Mouse (Mus musculus) heart, embryonic 14.5 days (tissue): ENCODE results near the gene Opcml. TPM values are rescaled to one million over a fixed set of nuclear protein-coding genes. Genes with fewer than 3 reads are reported as not detected.

Experiments
- ATAC-seq: fragments of 200-750 bp; cut with Nextera tagmentation; 2 replicates; pipeline ENCODE4 v1.8.0; 2017; ENCODE audit warnings: low read depth, moderate TSS enrichment; ENCODE audit not compliant: insufficient number of reproducible peaks, insufficient read depth, low FRiP score
- H3K27ac ChIP-seq, 2 experiments: fragments of 200-500 bp in 1 of 2; fragments of 300-500 bp in 1 of 2; sonication (generic) in 1 of 2; replicated peaks in 1 of 2; 2 replicates each; pipeline ENCODE4 v1.5.1; 2012 to 2014; ENCODE audit warnings: low read depth in 2 of 2, low read length in 2 of 2, control low read depth in 1 of 2, mild to moderate bottlenecking in 1 of 2, mixed read lengths in 1 of 2; ENCODE audit not compliant: control insufficient read depth in 1 of 2, insufficient read depth in 1 of 2
- H3K27me3 ChIP-seq: fragments of 300-500 bp; sonication (generic); 2 replicates; pipeline ENCODE4 v1.6.1; 2014; ENCODE audit warnings: mild to moderate bottlenecking, low read length, control low read depth; ENCODE audit not compliant: control insufficient read depth, insufficient read depth
- H3K36me3 ChIP-seq: fragments of 300-500 bp; sonication (generic); 2 replicates; pipeline ENCODE4 v1.6.1; 2014; ENCODE audit warnings: mild to moderate bottlenecking, control low read depth, low read length, mixed read lengths; ENCODE audit not compliant: control insufficient read depth, insufficient read depth
- H3K4me1 ChIP-seq, 2 experiments: fragments of 200-500 bp in 1 of 2; fragments of 300-500 bp in 1 of 2; sonication (generic) in 1 of 2; 2 replicates each; pipeline ENCODE4 v1.6.1; 2012 to 2014; ENCODE audit warnings: low read length in 2 of 2, control low read depth in 1 of 2, mixed read lengths in 1 of 2; ENCODE audit not compliant: control insufficient read depth in 2 of 2, insufficient read depth in 2 of 2
- H3K4me2 ChIP-seq: fragments of 300-500 bp; sonication (generic); 2 replicates; pipeline ENCODE4 v1.6.1; 2014; ENCODE audit warnings: mild to moderate bottlenecking, low read length
- H3K4me3 ChIP-seq, 2 experiments: fragments of 200-500 bp in 1 of 2; fragments of 300-500 bp in 1 of 2; sonication (generic) in 1 of 2; 2 replicates each; pipeline ENCODE4 v1.5.1; 2012 to 2014; ENCODE audit warnings: low read length in 2 of 2, mild to moderate bottlenecking in 2 of 2, control low read depth in 1 of 2, low read depth in 1 of 2, moderate library complexity in 1 of 2; ENCODE audit not compliant: control insufficient read depth in 1 of 2, insufficient read depth in 1 of 2
- H3K9ac ChIP-seq: fragments of 300-500 bp; sonication (generic); 2 replicates; pipeline ENCODE4 v1.6.1; 2014; ENCODE audit warnings: mild to moderate bottlenecking, low read length
- H3K9me3 ChIP-seq: fragments of 300-500 bp; sonication (generic); 2 replicates; pipeline ENCODE4 v1.6.1; 2016; ENCODE audit warnings: low read length, control low read depth; ENCODE audit not compliant: control insufficient read depth
- WGBS: fragments of 180-500 bp; shearing (Covaris S2); extraction: QIAGEN DNeasy Blood & Tissue Kit; methylation state at CpG from one replicate; pipeline ENCODE4 v1.1.7; 2014; 5-methylcytosine and 5-hydroxymethylcytosine counted together
- polyA plus RNA-seq: library from polyadenylated mRNA; unstranded; fragments of >200 nt; fragmentation: Nextera tagmentation; extraction: Ambion mirVana; gene quantifications from 2 replicates; pipeline ENCODE4 v1.2.1, GENCODE M21; 2014

The Opcml gene
- polyA plus RNA-seq, 1 experiment from 2014 or later: 1.6 TPM

- H3K9me3 ChIP-seq: no peaks in the 10 kb centered on the region
- no peaks in the 10 kb centered on the region for H3K36me3 ChIP-seq
- H3K9ac ChIP-seq: no peak overlapping the region
- H3K4me2 ChIP-seq: no peak overlapping the region
- H3K4me1 ChIP-seq: peaks cover 9 to 18% of the 10 kb centered on the region in 2 experiments
- 77% methylated on average over 9 of the region's 9 CpGs for WGBS
- H3K27ac ChIP-seq: no peak overlapping the region
- ATAC-seq: no peak
- H3K4me3 ChIP-seq: no peak overlapping the region
- H3K27me3 ChIP-seq: no peaks in the 10 kb centered on the region
These were observed 781.7 kb downstream of the Opcml start for GRCm38 (mm10) chr9:28572136-28572774.

- Histone ChIP-seq H3K27me3 (no peaks in the 10 kb centered on the region), H3K9ac (no peak overlapping the region)
These were observed 788.2 kb downstream of the Opcml start for GRCm38 (mm10) chr9:28578730-28579129.

GRCm38 (mm10) chr9:28587253-28587652, 796.7 kb downstream of the Opcml start:
- H3K36me3 ChIP-seq: no peaks in the 10 kb centered on the region
- H3K27ac ChIP-seq: no peak overlapping the region
- 49% methylated on average over 3 of the region's 3 CpGs for WGBS
- no peak for ATAC-seq
- no peaks in the 10 kb centered on the region for H3K4me1 ChIP-seq
- H3K9me3 ChIP-seq: no peaks in the 10 kb centered on the region
- no peak overlapping the region for H3K4me3 ChIP-seq
- no peak overlapping the region for H3K4me2 ChIP-seq
- no peaks in the 10 kb centered on the region for H3K27me3 ChIP-seq
- no peak overlapping the region for H3K9ac ChIP-seq

More at GRCm38 (mm10) chr9:28578730-28579129, 788.2 kb downstream of the Opcml start:
- Histone ChIP-seq H3K9me3 (no peaks in the 10 kb centered on the region), H3K4me1 (no peaks in the 10 kb centered on the region), H3K4me2 (no peak overlapping the region), H3K36me3 (no peaks in the 10 kb centered on the region), H3K27ac (no peak overlapping the region), H3K4me3 (no peak overlapping the region)
- ATAC-seq: no peak

- H3K9ac ChIP-seq: no peak overlapping the region
- H3K27me3 ChIP-seq: no peaks in the 10 kb centered on the region
- 98% methylated on average over 4 of the region's 4 CpGs for WGBS
- no peaks in the 10 kb centered on the region for H3K4me1 ChIP-seq
- no peak overlapping the region for H3K27ac ChIP-seq
- H3K9me3 ChIP-seq: no peaks in the 10 kb centered on the region
- H3K4me2 ChIP-seq: no peak overlapping the region
- no peak for ATAC-seq
- H3K4me3 ChIP-seq: no peak overlapping the region
- no peaks in the 10 kb centered on the region for H3K36me3 ChIP-seq
These were observed 797.3 kb downstream of the Opcml start for GRCm38 (mm10) chr9:28587857-28588388.

GRCm38 (mm10) chr9:28588488-28588887, 797.9 kb downstream of the Opcml start:
- H3K27me3 ChIP-seq: no peaks in the 10 kb centered on the region
- 58% methylated on average over 1 of the region's 1 CpGs for WGBS
- no peaks in the 10 kb centered on the region for H3K36me3 ChIP-seq
- no peaks in the 10 kb centered on the region for H3K4me1 ChIP-seq
- H3K9me3 ChIP-seq: no peaks in the 10 kb centered on the region
- H3K27ac ChIP-seq: no peak overlapping the region
- no peak overlapping the region for H3K4me3 ChIP-seq
- H3K9ac ChIP-seq: no peak overlapping the region
- no peak for ATAC-seq
- no peak overlapping the region for H3K4me2 ChIP-seq

- 84% methylated on average over 3 of the region's 3 CpGs for WGBS
- no peak overlapping the region for H3K27ac ChIP-seq
- no peaks in the 10 kb centered on the region for H3K4me1 ChIP-seq
- ATAC-seq: no peak
- H3K9me3 ChIP-seq: no peaks in the 10 kb centered on the region
- no peak overlapping the region for H3K4me3 ChIP-seq
- H3K27me3 ChIP-seq: no peaks in the 10 kb centered on the region
- no peaks in the 10 kb centered on the region for H3K36me3 ChIP-seq
- no peak overlapping the region for H3K4me2 ChIP-seq
- H3K9ac ChIP-seq: no peak overlapping the region
These were observed 801.6 kb downstream of the Opcml start for GRCm38 (mm10) chr9:28592208-28592607.

- no peaks in the 10 kb centered on the region for H3K27me3 ChIP-seq
- no peak overlapping the region for H3K9ac ChIP-seq
- WGBS: 77% methylated on average over 3 of the region's 3 CpGs
- H3K4me3 ChIP-seq: no peak overlapping the region
- H3K4me1 ChIP-seq: no peaks in the 10 kb centered on the region
- H3K36me3 ChIP-seq: no peaks in the 10 kb centered on the region
- H3K9me3 ChIP-seq: no peaks in the 10 kb centered on the region
- no peak overlapping the region for H3K4me2 ChIP-seq
- no peak for ATAC-seq
- no peak overlapping the region for H3K27ac ChIP-seq
These were observed 804.5 kb downstream of the Opcml start for GRCm38 (mm10) chr9:28595062-28595461.

- no peaks in the 10 kb centered on the region for H3K36me3 ChIP-seq
- H3K4me1 ChIP-seq: no peaks in the 10 kb centered on the region
- H3K27ac ChIP-seq: no peak overlapping the region
- ATAC-seq: no peak
- H3K27me3 ChIP-seq: no peaks in the 10 kb centered on the region
- no peaks in the 10 kb centered on the region for H3K9me3 ChIP-seq
- H3K4me2 ChIP-seq: no peak overlapping the region
- H3K9ac ChIP-seq: no peak overlapping the region
- no peak overlapping the region for H3K4me3 ChIP-seq
- WGBS: 55% methylated on average over 1 of the region's 1 CpGs
These were observed 815.0 kb downstream of the Opcml start for GRCm38 (mm10) chr9:28605561-28605960.
